Mouse (Mus musculus): Measurements from ENCODE around the gene Zfp42. TPM values are rescaled to one million over a fixed set of nuclear protein-coding genes. Genes with fewer than 3 reads are reported as not detected.
"Not testable (repeated sequence)": the region's sequence is repeated elsewhere in the genome, so short reads cannot be mapped to it uniquely, and the experiment has no call there.

Zfp42 gene
- polyA plus RNA-seq (2015; fragmentation: Nextera tagmentation; extraction: Ambion mirVana), result not detected in 2 replicates

- H3K27me3 ChIP-seq (ENCODE audit: control insufficient read depth, insufficient read depth, low read depth, low read length), result no peaks in the 10 kb centered on the region
- WGBS, result 52% methylated on average over 14 of the region's 14 CpGs
- ATAC-seq, result no peak
- H3K27ac ChIP-seq (ENCODE audit: low read length), result no peak within 1 kb of the TSS
- no peaks in the 10 kb centered on the region for H3K36me3 ChIP-seq (ENCODE audit: control insufficient read depth, insufficient read depth, low read length)
- no peak within 1 kb of the TSS for H3K4me3 ChIP-seq (ENCODE audit: low read depth, low read length)
- no peak within 1 kb of the TSS for H3K4me2 ChIP-seq (ENCODE audit: low read length)
- H3K9ac ChIP-seq (ENCODE audit: low read depth, low read length), result no peak within 1 kb of the TSS
- no peaks in the 10 kb centered on the region for H3K9me3 ChIP-seq (replicated peaks; ENCODE audit: control insufficient read depth, low read length, poor library complexity, severe bottlenecking)
- no peaks in the 10 kb centered on the region for H3K4me1 ChIP-seq (ENCODE audit: control insufficient read depth, insufficient read depth, low read length)
Measured at GRCm38 (mm10) chr8:43306896-43307295, at the start of gene Zfp42. Gene Zfp42 (minus strand): TSS chr8:43306980.

DNA sequence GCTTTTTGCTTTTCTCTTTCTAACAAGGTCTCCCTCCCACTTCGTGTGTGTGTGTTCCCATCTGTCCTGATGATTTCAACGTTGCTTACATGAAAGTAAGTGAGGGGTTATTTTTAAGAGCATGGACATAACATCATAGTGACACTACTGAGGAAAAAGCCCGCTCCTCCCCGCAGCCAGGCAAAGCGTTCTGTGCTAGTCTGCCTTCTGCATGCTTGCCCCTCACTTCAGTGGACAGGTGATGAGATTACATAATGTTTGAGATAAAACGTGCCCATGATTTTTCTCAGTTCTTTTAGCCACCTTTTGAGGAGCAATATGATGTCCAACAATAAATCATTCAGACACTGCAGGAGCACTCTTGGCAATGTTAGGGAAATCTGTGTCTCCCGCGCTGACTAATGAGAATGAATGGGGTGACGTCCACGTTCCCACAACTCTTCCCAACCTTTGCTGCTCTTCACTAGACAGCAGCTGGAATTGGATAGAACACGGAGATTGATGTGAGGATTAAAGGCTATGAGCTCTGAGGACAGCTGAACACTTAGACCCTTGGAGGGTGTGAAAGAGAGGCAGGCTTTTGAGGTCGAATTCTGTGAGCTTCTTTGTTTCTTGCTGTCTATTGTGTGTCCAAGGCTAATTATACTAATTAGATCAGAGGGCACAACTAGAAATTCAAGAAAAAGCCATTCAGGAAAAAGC, 49.4 kb upstream of the Zfp42 start:
- WGBS, result 50% methylated on average over 12 of the region's 12 CpGs
- no peaks in the 10 kb centered on the region for H3K36me3 ChIP-seq (ENCODE audit: control insufficient read depth, insufficient read depth, low read length)
- ATAC-seq, result no peak
- no peak overlapping the region for H3K27ac ChIP-seq (ENCODE audit: low read length)
- H3K27me3 ChIP-seq (ENCODE audit: control insufficient read depth, insufficient read depth, low read depth, low read length), result no peaks in the 10 kb centered on the region
- H3K4me1 ChIP-seq (ENCODE audit: control insufficient read depth, insufficient read depth, low read length), result no peaks in the 10 kb centered on the region
- H3K9ac ChIP-seq (ENCODE audit: low read depth, low read length), result no peak overlapping the region
- H3K4me2 ChIP-seq (ENCODE audit: low read length), result no peak overlapping the region
- no peak overlapping the region for H3K4me3 ChIP-seq (ENCODE audit: low read depth, low read length)
- no peaks in the 10 kb centered on the region for H3K9me3 ChIP-seq (replicated peaks; ENCODE audit: control insufficient read depth, low read length, poor library complexity, severe bottlenecking)

- not testable (repeated sequence) for H3K4me2 ChIP-seq (ENCODE audit: low read length); H3K27ac ChIP-seq (ENCODE audit: low read length); H3K9me3 ChIP-seq (replicated peaks; ENCODE audit: control insufficient read depth, low read length, poor library complexity, severe bottlenecking); H3K36me3 ChIP-seq (ENCODE audit: control insufficient read depth, insufficient read depth, low read length); ATAC-seq; H3K4me1 ChIP-seq (ENCODE audit: control insufficient read depth, insufficient read depth, low read length); H3K9ac ChIP-seq (ENCODE audit: low read depth, low read length); H3K4me3 ChIP-seq (ENCODE audit: low read depth, low read length); H3K27me3 ChIP-seq (ENCODE audit: control insufficient read depth, insufficient read depth, low read depth, low read length)
Measured at GRCm38 (mm10) chr8:43352241-43352640, 45.5 kb upstream of the Zfp42 start.

DNA sequence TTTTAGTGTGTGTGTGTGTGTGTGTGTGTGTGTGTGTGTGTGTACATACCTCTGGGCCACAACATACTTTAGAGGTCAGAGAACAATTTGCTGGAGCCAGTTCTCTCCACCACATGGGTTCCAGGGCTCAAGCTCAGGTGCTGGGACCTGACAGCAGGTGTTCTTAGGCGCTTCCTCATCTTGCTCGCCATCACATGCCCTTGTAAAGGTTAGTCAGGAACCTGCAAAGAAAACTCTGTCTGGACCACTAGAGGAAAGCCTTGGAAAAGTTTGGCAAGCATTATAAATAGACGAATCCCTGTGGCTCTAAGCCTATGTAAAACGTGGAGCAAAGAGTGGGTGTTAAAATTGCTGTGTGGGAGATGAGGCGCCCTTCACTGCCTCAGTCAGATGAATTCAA, 31.8 kb upstream of the Zfp42 start:
- Histone ChIP-seq H3K4me1 (ENCODE audit: control insufficient read depth, insufficient read depth, low read length) (no peaks in the 10 kb centered on the region), H3K4me3 (ENCODE audit: low read depth, low read length) (no peak overlapping the region), H3K27ac (ENCODE audit: low read length) (no peak overlapping the region), H3K9ac (ENCODE audit: low read depth, low read length) (no peak overlapping the region), H3K36me3 (ENCODE audit: control insufficient read depth, insufficient read depth, low read length) (no peaks in the 10 kb centered on the region), H3K4me2 (ENCODE audit: low read length) (no peak overlapping the region), H3K27me3 (ENCODE audit: control insufficient read depth, insufficient read depth, low read depth, low read length) (no peaks in the 10 kb centered on the region), H3K9me3 (replicated peaks; ENCODE audit: control insufficient read depth, low read length, poor library complexity, severe bottlenecking) (no peaks in the 10 kb centered on the region)
- no peak for ATAC-seq
- 77% methylated on average over 5 of the region's 5 CpGs for WGBS

DNA sequence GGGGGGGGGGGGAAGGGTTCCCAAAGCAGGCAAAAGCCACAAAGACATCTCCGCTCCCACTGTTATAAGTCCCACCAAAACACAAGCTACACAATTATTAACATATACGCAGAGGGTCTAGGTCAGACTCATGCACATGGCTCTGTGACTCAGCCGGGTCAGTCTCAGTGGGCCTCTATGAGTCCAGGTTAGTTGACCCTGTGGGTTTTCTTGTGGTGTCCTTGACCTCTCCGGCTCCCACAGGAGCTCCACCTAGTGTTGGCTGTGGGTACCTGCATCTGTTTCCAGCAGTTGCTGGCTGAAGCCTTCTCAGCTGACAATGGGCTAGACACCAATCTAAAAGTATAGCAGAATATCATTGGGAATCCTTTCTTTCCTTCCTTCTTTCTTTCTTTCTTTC, 26.7 kb upstream of the Zfp42 start:
- Histone ChIP-seq H3K9me3 (replicated peaks; ENCODE audit: control insufficient read depth, low read length, poor library complexity, severe bottlenecking) (no peaks in the 10 kb centered on the region), H3K27me3 (ENCODE audit: control insufficient read depth, insufficient read depth, low read depth, low read length) (no peaks in the 10 kb centered on the region), H3K4me2 (ENCODE audit: low read length) (no peak overlapping the region), H3K9ac (ENCODE audit: low read depth, low read length) (no peak overlapping the region), H3K36me3 (ENCODE audit: control insufficient read depth, insufficient read depth, low read length) (no peaks in the 10 kb centered on the region), H3K4me1 (ENCODE audit: control insufficient read depth, insufficient read depth, low read length) (no peaks in the 10 kb centered on the region), H3K27ac (ENCODE audit: low read length) (no peak overlapping the region), H3K4me3 (ENCODE audit: low read depth, low read length) (no peak overlapping the region)
- ATAC-seq, result no peak
- 71% methylated on average over 4 of the region's 4 CpGs for WGBS

DNA sequence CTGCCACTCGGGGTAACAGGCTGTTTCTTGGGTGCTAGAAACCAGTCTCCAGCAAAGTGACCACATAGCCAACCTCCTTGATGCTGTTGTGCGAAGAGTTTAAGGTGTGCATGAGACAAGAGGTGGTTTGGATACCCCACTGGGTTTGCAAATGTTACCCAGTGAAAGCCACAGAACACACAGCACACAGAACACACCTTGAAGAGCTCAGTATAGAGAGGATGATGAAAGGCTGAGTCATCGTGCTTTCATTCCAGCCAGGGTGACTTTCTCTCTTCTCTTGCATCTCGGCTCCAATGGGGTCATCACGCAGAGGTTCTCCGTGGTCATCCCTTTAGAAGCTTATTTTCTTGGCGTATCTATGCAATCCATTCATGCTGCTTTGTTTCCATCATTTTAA, 24.9 kb upstream of the Zfp42 start:
- no peak overlapping the region for H3K4me2 ChIP-seq (ENCODE audit: low read length)
- no peaks in the 10 kb centered on the region for H3K36me3 ChIP-seq (ENCODE audit: control insufficient read depth, insufficient read depth, low read length)
- no peaks in the 10 kb centered on the region for H3K9me3 ChIP-seq (replicated peaks; ENCODE audit: control insufficient read depth, low read length, poor library complexity, severe bottlenecking)
- no peak overlapping the region for H3K27ac ChIP-seq (ENCODE audit: low read length)
- 94% methylated on average over 7 of the region's 7 CpGs for WGBS
- no peak for ATAC-seq
- H3K4me3 ChIP-seq (ENCODE audit: low read depth, low read length), result no peak overlapping the region
- H3K27me3 ChIP-seq (ENCODE audit: control insufficient read depth, insufficient read depth, low read depth, low read length), result no peaks in the 10 kb centered on the region
- H3K9ac ChIP-seq (ENCODE audit: low read depth, low read length), result no peak overlapping the region
- H3K4me1 ChIP-seq (ENCODE audit: control insufficient read depth, insufficient read depth, low read length), result no peaks in the 10 kb centered on the region

- Histone ChIP-seq H3K9ac (ENCODE audit: low read depth, low read length) (no peak overlapping the region), H3K27ac (ENCODE audit: low read length) (no peak overlapping the region), H3K36me3 (ENCODE audit: control insufficient read depth, insufficient read depth, low read length) (no peaks in the 10 kb centered on the region), H3K27me3 (ENCODE audit: control insufficient read depth, insufficient read depth, low read depth, low read length) (no peaks in the 10 kb centered on the region), H3K4me1 (ENCODE audit: control insufficient read depth, insufficient read depth, low read length) (no peaks in the 10 kb centered on the region), H3K4me3 (ENCODE audit: low read depth, low read length) (no peak overlapping the region), H3K9me3 (replicated peaks; ENCODE audit: control insufficient read depth, low read length, poor library complexity, severe bottlenecking) (no peaks in the 10 kb centered on the region), H3K4me2 (ENCODE audit: low read length) (no peak overlapping the region)
- WGBS, result 95% methylated on average over 21 of the region's 21 CpGs
- no peak for ATAC-seq
Measured at GRCm38 (mm10) chr8:43329913-43330705, 23.3 kb upstream of the Zfp42 start.

- no peaks in the 10 kb centered on the region for H3K9me3 ChIP-seq (replicated peaks; ENCODE audit: control insufficient read depth, low read length, poor library complexity, severe bottlenecking)
- no peak for ATAC-seq
- H3K4me1 ChIP-seq (ENCODE audit: control insufficient read depth, insufficient read depth, low read length), result no peaks in the 10 kb centered on the region
- H3K4me2 ChIP-seq (ENCODE audit: low read length), result no peak overlapping the region
- WGBS, result 80% methylated on average over 10 of the region's 10 CpGs
- H3K27me3 ChIP-seq (ENCODE audit: control insufficient read depth, insufficient read depth, low read depth, low read length), result no peaks in the 10 kb centered on the region
- H3K4me3 ChIP-seq (ENCODE audit: low read depth, low read length), result no peak overlapping the region
- no peaks in the 10 kb centered on the region for H3K36me3 ChIP-seq (ENCODE audit: control insufficient read depth, insufficient read depth, low read length)
- no peak overlapping the region for H3K9ac ChIP-seq (ENCODE audit: low read depth, low read length)
- H3K27ac ChIP-seq (ENCODE audit: low read length), result no peak overlapping the region
Measured at GRCm38 (mm10) chr8:43328666-43329065, 21.9 kb upstream of the Zfp42 start.

DNA sequence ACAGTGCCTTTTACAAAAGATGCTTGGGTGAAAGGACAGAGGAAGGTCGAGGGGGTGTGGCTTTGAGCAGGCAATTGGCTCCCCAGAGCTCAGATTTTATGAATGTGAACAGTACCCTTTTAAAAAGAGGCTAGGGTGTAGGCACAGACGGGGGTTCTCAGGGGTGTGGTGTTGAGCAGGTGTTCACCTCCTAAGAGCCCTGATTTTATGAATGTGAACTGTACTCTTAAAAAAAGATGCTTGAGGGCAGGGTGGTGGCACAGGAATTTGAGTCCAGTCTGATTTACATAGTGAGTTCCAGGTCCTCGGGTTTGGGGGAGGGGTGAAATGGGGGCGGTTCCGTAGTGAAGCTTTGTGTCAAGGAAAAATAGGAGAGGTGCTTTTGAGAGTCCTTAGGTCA, 14.0 kb upstream of the Zfp42 start:
- no peak for ATAC-seq
- WGBS, result 88% methylated on average over 5 of the region's 5 CpGs
- Histone ChIP-seq H3K9me3 (replicated peaks; ENCODE audit: control insufficient read depth, low read length, poor library complexity, severe bottlenecking) (no peaks in the 10 kb centered on the region), H3K4me2 (ENCODE audit: low read length) (no peak overlapping the region), H3K27ac (ENCODE audit: low read length) (no peak overlapping the region), H3K4me1 (ENCODE audit: control insufficient read depth, insufficient read depth, low read length) (no peaks in the 10 kb centered on the region), H3K4me3 (ENCODE audit: low read depth, low read length) (no peak overlapping the region), H3K9ac (ENCODE audit: low read depth, low read length) (no peak overlapping the region), H3K36me3 (ENCODE audit: control insufficient read depth, insufficient read depth, low read length) (no peaks in the 10 kb centered on the region), H3K27me3 (ENCODE audit: control insufficient read depth, insufficient read depth, low read depth, low read length) (no peaks in the 10 kb centered on the region)

Data from midbrain, embryonic 16.5 days (tissue).